Mouse (Mus musculus): ENCODE results near the gene Insl5.

DNA sequence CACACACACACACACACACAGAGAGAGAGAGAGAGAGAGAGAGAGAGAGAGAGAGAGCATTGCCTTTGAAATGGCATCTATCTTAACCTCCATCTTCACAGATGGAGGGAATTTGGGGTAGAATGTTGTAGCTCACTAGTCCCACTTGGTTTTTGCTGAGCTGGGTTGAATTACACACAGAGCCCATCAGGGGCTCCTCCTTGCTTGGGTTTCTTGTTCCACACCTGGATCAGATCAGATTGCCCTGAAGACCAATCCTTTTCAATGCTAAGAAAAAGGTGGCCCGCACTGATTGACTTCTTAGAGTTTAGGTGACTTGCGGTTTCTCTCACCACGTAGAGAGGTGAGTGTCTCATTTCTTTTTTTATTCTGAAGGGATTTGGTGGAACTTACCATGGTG is 35.0 kb downstream of the Insl5 start:
- TF ChIP-seq CTCF (IDR thresholded peaks at IDR 0.05; ENCODE audit: low read depth) (no peak), EP300 (IDR thresholded peaks at IDR 0.05; ENCODE audit: low read depth) (no peak)

Measured in liver, embryonic 14.5 days (tissue).